Comparison of ENCODE assay signal across 8 mouse cellular contexts in the genomic region with DNA sequence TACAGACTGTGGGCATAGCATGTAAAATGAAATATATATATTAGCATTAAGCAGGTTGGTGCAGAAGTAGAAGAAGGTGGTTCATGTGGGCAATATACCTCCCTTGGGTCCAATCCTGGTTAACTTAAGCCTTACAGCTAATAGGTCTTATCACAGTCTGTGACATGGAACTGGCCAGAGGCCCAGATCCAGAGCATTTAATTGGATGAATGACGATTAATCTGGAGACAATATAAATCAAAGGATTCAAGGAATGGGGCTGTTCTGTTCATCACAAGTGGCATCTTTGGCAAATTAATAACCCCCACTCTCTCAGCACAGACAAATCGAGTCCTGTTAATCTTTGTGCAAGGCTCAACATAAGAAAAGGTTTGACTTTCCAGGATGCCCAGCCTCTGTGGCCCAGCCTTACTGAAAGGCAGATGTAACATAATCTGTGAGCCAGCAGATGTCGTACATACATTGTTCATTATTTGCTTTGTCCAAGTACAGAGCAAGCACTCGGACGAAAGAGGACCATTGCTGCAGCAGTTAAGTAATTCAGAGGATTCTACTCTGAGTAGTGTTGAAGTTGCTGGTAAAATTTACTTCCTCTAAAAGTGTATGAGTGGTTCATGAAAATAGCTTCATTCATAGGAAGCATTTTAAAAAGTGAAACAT.
DNase-seq lines count a peak whose midpoint lies in the region; ATAC-seq lines count a peak whose summit lies in the region.

No protein-coding gene starts in this region.

- 50% methylated on average over 5 of the region's 5 CpGs for WGBS in limb, embryonic 13.5 days
- WGBS in limb, embryonic 10.5 days = 74% methylated on average over 5 of the region's 5 CpGs
- WGBS in forebrain, embryonic 14.5 days = 18% methylated on average over 5 of the region's 5 CpGs

- H3K4me1 ChIP-seq in limb, embryonic 13.5 days = no peaks in the 10 kb centered on the region
- H3K4me1 ChIP-seq in limb, embryonic 10.5 days = no peaks in the 10 kb centered on the region
- H3K4me1 ChIP-seq in forebrain, embryonic 14.5 days (ENCODE audit: control insufficient read depth, insufficient read depth, low read length) = no peaks in the 10 kb centered on the region

- H3K9ac ChIP-seq in limb, embryonic 13.5 days = no peak overlapping the region
- no peak overlapping the region for H3K9ac ChIP-seq in forebrain, embryonic 14.5 days (ENCODE audit: low read length)

- no peaks in the 10 kb centered on the region for H3K9me3 ChIP-seq in limb, embryonic 13.5 days
- H3K9me3 ChIP-seq in limb, embryonic 10.5 days (replicated peaks) = no peaks in the 10 kb centered on the region
- H3K9me3 ChIP-seq in forebrain, embryonic 14.5 days (replicated peaks; ENCODE audit: control insufficient read depth, low read length) = no peaks in the 10 kb centered on the region

- no peak overlapping the region for H3K27ac ChIP-seq in limb, embryonic 13.5 days
- no peak overlapping the region for H3K27ac ChIP-seq in limb, embryonic 10.5 days
- H3K27ac ChIP-seq in forebrain, embryonic 14.5 days (ENCODE audit: low read depth, low read length) = no peak overlapping the region

- H3K4me3 ChIP-seq in limb, embryonic 13.5 days = no peak overlapping the region
- no peak overlapping the region for H3K4me3 ChIP-seq in limb, embryonic 10.5 days
- no peak overlapping the region for H3K4me3 ChIP-seq in forebrain, embryonic 14.5 days (ENCODE audit: low read depth, low read length)

- DNase-seq in cerebellum, adult 18-20 months = peak; percentile 10 to 16
- DNase-seq in cerebellum, adult 11-12 months = no peak
- DNase-seq in limb, embryonic 10.5 days (ENCODE audit: low spot score) = no peak
- DNase-seq in forebrain, embryonic 14.5 days (ENCODE audit: low spot score) = peak; percentile 65
- peak; percentile 4 for DNase-seq in lung, postnatal 14 days
- no peak for DNase-seq in testis, postnatal 14 days (ENCODE audit: low spot score)

- H3K36me3 ChIP-seq in limb, embryonic 13.5 days = no peaks in the 10 kb centered on the region
- H3K36me3 ChIP-seq in limb, embryonic 10.5 days = no peaks in the 10 kb centered on the region
- H3K36me3 ChIP-seq in forebrain, embryonic 14.5 days (ENCODE audit: control insufficient read depth, insufficient read depth, low read length) = no peaks in the 10 kb centered on the region

- no peaks in the 10 kb centered on the region for H3K27me3 ChIP-seq in limb, embryonic 13.5 days
- no peaks in the 10 kb centered on the region for H3K27me3 ChIP-seq in limb, embryonic 10.5 days (ENCODE audit: low read depth, poor library complexity, severe bottlenecking)
- no peaks in the 10 kb centered on the region for H3K27me3 ChIP-seq in forebrain, embryonic 14.5 days (replicated peaks; ENCODE audit: control insufficient read depth, insufficient read depth, low read length)

- peak; percentile 44; the same call in 1 of the 2 replicates for ATAC-seq in limb, embryonic 13.5 days (ENCODE audit: low FRiP score, low read depth)
- ATAC-seq in forebrain, embryonic 14.5 days = peak; percentile 87
- ATAC-seq in inflammation-experienced regulatory T-cells, adult 6 months = no peak

- H3K4me2 ChIP-seq in limb, embryonic 13.5 days (replicated peaks) = no peak overlapping the region
- H3K4me2 ChIP-seq in forebrain, embryonic 14.5 days (ENCODE audit: low read length) = no peak overlapping the region

Comparison
In these comparisons a context has a peak if more than half of its experiments do, and no peak if none do; other contexts are left out.
1. DNase-seq: peak in cerebellum, adult 18-20 months (2 of 2), forebrain, embryonic 14.5 days (single experiment) and lung, postnatal 14 days (single experiment); none in cerebellum, adult 11-12 months (single experiment), limb, embryonic 10.5 days (single experiment) and testis, postnatal 14 days (single experiment).